Mouse (Mus musculus): ENCODE data around the gene Ung.

Gene Ung

DNA sequence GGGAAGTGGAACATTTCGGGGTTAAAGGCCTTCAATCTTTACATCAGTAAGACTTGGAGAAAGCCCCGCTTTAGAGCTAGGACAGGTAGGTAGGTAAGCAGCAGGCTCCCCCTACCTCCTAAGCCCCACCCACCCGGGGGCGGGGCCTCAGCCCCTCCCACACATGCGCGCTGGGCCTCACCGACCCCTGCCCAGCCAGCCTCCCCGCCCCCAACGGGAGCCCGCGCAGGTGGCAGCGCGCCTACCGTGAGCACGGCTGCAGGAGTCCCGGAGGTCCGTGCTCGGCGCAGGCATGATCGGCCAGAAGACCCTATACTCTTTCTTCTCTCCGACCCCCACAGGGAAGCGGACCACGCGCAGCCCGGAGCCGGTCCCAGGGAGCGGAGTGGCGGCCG lies at the start of gene Ung:
Gene Ung (plus strand): TSS at position 176 of the 395 bp plus-strand sequence.
- no peak for DNase-seq (ENCODE audit: low read depth)

DNA sequence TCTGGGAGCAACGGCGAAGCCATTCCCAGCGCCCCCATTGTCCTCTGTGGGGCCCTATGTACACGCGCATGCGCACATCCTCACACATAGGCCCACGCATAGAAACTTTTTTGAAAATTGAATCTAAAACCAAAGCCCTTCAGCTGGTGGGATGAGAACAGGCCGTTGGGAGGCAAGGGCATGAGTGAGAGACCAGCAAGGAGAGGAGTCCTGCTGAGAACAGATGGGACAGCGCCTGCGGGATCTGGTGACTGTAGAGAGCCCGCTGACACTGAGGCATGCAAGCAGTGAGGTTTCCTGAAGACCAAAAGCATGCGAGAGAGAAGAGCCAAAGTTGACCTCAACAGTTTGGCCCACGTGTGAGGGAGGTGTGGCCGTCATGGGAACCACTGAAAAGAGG lies 44.7 kb upstream of the Ung start:
- DNase-seq (ENCODE audit: low read depth) = no peak

DNA sequence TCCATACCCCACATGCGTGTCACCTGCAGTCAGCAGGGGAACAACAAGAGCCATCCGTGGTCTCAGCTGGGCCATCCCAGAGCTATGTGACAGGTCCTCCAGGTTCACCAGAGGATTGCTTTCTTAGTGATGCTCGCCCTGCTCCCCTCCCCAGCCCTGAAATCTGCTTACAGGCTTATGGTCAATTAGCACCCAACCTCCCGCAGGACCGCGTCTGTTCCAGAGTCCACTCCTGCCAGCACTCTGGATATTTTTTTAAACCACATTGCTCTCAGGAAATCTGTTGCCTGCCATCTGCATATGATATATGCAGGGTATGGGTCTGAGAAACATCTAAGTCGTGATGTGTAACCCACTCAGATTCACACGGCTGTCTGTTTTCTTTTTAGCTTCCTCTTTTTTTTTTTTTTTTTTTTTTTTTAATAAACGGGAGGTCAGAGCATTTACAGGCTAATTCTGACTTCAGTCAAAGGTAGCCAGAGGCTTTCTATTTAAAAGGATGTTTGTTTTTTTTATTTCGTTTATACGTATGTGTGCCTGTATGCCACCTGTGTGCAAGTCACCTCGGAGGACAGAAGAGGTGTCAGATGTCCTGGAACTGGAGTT lies 42.2 kb upstream of the Ung start:
- no peak for DNase-seq (ENCODE audit: low read depth)

DNA sequence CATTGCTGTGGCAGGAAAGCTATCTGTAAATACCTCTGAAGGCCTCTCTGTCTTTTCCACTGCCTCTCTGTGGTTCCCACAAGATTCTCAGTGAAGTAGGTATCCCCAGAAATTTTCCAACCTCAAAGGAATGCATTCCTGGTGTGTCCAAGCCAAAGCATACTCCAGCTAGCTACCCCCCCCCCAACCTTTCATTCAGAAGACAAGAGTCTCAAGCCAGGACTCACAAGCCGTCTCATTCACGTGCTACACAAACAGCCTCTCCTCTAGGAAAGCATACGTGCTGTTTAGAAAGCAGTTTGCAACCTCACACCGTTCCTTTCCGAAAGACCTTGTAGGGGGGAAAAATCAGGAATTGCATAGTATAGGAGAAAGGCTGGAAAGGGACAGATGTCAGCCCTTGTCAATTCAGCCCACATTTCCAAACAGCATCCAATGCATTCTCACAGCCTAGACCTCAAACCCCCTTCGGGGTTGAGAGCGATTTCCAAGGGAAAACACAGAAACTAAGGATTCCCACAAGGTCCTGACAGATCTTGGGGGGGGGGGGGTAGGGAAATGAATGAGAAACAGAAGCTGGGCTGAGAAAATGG lies 39.7 kb upstream of the Ung start:
- no peak for DNase-seq (ENCODE audit: low read depth)

DNA sequence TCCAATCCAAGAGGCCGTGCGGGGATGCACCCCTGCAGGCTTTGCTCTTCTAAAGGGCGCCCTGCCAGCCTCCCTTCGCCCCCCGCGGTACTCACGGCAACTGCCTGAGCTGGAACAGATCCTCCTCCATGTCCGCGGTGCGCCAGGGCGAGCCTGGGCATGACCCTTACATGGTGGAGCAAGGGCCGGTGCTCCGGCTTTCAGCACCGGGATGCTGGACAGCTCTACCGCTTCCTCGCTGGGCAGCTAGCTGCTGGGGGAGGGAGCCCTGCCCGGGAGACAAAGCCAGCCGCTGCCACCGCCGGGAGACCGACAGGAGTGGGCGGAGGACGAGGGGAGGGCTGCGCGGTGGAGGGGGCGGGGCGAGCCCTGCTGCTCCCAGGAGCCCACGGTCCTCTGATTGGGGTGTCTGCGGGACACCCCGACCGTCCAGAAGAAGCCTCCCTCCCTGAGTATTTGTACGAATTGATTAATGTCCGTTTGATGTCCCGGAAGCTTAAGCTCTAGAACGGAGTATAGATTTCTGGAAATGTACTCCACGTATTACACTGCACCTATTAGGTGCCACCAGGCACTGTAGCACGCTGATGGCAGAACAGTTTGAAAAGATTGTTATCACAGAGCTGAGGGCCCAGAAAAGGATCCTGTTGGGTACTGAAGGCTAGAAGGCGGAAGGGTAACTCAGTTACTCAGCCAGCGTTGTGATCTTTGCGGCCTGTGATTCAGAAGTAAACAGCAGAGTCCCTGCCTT lies 39.0 kb upstream of the Ung start, which contains the start of gene Svop:
Gene Svop (minus strand): TSS at position 514 of the 751 bp plus-strand sequence.
- peak; percentile 48 for DNase-seq (ENCODE audit: low read depth)

DNA sequence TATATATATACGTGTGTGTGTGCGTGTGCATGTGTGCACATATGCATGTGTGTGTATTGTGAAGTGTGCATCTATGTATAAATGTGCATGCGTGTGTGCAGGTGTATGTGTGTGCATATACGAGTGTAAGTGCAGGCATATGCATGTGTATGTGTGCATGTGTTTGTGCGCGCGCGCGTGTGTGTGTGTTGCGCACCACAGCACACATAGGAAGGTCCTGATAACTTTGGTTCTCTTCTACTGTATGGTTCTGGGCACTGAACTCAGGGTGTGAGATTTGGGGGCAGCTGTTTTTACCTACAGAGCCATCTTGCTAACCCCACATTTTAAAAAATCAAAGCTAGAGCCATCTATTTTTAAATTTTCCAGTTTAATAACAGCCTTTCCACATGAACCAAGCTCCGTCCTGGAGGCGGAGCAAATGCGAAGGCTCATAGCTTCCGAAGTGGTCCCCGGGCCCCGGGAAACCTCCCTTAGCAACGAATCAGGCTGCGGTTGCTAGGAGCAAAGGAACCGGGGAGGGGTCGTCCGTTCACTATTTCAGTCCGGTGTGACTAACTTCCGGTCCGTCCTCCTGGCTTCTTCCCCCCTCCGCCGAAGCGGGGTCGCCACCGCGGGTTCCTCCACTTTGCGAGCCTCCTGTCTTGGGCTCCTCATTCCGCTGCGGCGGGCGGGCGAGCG lies 30.3 kb upstream of the Ung start:
- peak; percentile 76 for DNase-seq (ENCODE audit: low read depth)

DNA sequence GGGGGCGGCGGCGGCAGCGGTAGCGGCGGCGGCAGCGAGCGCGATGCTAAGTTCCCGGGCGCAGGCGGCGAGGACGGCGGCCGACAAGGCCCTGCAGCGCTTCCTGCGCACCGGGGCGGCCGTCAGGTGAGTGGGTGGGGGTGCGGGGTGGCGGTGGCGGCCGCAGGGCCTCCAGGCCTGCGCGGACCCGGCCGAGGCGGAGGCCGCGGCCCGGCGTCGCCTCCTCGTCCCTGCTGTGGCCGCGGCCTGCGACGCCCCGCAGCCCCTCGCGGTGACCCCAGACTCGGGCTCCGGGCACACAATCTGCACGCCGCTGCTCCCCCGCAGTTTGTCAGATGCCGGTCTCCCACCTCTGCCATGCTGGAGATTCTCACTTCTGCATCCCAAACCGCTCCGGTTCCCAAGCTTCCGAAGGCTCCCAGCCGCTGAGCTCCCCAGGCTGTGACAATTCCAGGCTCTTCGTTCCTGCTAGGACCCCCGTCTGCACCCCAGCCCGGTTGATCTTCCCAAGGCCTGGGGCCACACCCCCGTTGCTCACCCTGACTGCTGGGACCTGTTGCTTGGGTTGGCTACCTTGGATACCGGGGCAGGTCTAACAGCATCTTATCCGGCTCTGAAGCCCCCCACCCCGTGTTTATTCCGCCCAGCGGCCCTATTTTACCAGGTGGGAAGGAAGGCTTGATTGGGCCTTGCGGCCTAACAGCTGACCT lies 29.6 kb upstream of the Ung start:
- DNase-seq (ENCODE audit: low read depth) = no peak

DNA sequence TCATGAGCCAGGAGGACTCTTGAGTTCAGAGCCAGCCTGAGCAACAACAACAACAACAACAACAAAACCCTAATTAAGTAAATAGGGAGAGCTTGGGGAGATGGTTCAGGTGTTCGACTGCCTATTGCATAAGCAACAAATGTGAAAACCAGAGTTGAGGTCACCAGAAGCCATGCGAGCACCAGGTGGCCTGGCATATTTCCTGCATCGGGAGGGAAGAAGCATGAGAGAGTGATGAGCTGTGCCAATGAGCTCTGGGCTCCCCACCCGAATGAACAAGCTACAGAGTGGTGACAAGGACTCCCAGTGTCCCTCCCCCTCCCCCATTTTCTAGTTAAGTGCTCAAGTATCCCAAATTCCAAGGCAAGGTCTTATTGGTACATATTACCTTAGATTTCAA lies 28.3 kb upstream of the Ung start:
- no peak for DNase-seq (ENCODE audit: low read depth)

DNA sequence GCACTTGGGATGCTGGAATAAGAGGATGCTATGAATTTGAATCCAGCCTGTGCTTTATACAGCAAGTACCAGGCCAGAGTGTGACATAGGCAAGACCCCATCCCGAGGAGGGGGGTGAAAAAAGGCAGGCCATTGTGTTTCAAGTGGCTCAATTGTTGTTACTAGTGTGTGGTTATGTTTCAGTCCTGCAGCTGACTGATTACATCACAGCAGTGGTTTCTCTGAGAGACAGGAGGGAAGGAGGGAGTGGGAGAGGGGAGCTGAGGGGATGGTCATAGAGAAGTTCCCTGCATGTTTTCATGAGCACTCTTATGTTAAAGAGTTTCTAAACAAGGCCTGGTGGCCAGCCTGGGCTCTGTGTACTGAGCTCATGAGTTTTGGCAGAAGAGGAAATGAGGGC lies 27.4 kb upstream of the Ung start:
- DNase-seq (ENCODE audit: low read depth) = no peak

DNA sequence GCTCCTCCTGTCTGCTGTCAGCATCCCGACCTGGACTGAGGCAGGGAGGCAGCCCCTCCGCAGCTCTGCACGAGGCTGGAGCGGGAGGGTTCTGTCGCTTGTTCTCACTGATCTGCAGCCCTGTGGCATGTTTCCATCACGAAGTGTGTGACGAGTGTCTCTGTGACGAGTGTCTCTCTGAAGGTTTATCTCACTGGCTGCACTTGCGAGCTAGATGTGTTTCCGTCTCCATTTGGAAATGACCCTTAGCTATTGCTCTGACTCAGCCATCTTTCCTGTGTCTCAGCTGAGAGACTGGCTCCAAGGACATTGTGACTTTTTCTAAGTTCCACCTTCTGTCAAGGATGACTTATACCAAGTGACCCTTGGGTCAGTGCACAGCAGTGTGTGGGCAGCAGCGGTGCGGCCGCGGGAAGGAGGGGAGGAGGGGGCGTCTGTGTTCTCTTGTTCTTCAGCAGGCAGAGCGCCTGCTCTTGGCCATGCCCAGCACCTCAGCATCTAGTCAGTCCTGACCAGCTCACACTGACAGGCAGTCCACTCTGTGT lies 23.7 kb upstream of the Ung start:
- no peak for DNase-seq (ENCODE audit: low read depth)

DNA sequence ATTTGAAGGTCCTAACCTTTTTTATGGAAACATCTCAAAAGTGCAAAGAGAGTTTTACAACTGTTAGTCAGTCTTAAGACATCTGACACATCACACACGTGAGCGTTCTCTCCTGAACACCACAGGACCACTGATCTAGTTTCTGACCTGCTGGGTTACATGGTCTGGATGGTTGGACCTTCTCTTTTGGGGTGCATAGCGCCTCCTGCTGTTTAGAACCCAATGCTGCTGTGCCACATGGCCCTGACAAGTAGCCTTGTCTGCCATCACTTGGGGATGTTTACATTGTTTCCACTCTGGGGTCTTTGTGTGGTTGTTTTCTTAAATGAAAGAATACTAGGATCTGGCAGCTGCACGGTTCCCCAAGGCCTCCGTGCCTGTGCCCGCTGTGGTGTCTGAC lies 16.9 kb upstream of the Ung start:
- no peak for DNase-seq (ENCODE audit: low read depth)

DNA sequence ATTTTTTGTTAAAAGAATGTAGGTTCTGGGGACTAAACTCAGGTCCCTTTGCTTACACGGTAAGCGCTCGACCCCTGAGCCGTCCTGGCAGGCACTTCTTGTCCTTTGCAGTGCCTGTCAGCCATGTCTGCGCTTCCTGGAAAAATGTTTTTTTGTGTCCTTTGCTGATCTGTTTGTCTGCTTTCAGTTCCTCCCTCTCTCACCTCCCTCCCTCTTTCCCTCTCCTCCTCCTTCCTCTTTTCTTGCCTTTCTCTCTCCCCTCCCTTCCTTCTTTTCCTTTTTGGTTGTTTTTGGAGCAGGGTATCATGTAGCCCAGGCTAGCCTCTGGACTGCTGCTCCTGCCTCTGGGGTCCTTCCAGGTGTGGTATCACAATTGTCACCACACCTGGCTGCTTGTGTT lies 15.2 kb upstream of the Ung start:
- no peak for DNase-seq (ENCODE audit: low read depth)

DNA sequence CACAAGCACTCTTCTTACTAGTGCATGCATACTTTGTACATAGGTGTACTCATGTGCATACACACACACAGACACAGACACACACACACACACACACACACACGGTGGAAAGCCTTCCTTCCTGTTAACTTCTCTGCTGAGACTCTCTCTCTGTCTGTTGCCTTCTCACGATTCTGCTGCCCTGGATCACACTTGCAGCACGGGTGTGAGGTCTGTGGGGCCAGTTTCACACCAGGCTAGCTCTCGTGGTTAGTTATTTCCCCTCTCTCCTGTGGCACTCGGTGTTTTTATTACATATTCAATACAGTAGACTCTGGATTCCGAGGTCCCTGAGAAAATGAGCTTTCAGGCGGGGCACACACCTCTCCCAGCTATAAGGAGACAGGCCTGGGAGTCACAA lies 13.6 kb upstream of the Ung start:
- no peak for DNase-seq (ENCODE audit: low read depth)

DNA sequence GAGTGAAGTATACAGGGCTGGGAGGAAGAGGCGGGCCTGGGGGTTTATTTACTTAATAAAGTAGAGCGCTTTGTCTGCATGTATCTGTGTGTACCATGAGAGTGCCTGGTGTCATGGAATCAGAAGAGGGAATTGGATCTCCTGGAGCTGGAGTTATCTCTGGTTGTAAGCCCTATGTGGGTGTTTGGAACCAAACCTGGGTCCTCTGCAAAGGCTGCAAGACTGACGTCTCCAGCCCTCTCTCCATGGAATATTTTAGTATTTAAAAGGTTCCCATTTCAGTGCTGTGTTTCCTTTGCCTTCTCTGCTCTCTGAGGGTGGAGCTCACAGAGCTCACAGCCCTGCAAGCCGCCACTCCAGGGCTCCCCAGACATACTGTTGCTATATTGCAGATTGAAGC lies 10.4 kb upstream of the Ung start:
- DNase-seq (ENCODE audit: low read depth) = no peak

DNA sequence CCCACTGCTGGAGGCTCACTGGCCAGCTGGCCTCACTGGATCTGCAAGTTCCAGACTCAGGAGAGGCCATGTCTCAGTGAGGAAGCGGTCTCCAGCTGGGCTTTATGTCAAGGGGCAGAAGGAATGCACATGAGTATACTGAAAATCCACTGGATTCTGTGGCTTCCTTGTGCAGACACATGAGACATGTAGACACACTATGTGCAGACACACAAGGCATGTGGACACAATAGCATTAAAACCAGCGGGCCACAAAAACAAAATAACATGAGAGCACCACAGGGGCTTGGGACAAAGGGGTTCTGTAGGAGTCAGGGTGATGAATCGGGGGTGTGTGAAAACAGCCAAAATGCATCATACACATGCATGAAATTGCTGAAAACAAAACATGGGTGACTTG lies 4.2 kb upstream of the Ung start:
- no peak for DNase-seq (ENCODE audit: low read depth)

DNA sequence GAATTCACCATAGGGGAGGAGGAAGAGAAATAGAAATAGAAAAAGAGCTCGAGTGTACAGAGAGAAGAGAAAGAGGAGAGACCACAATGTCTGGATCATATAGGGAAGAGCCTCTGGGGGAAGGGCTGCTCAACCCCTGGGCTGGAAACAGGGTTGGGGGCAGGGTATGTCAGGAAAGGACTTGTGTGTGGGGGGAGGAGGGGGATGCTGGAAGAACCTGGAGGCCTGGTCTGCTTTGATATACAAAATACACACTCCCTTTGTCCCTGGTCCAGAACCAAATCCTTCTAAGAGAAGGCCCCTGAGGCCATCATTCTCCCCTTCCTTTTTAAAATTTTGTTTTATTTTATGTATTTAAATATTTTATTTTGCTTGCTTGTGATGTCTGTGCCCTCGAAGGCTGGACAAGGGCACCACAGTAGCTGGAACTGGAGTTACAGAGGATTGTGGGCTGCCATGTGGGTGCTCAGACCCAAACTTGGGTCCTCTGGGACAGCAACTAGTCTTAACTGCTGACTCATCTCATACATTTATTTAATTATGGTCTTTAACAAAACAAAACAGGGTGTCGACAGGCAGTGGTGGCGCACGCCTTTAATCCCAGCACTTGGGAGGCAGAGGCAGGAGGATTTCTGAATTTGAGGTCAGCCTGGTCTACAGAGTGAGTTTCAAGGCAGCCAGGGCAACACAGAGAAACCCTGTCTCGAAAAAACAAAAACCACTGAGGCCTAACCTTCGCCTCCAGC lies 3.5 kb upstream of the Ung start:
- no peak for DNase-seq (ENCODE audit: low read depth)

DNA sequence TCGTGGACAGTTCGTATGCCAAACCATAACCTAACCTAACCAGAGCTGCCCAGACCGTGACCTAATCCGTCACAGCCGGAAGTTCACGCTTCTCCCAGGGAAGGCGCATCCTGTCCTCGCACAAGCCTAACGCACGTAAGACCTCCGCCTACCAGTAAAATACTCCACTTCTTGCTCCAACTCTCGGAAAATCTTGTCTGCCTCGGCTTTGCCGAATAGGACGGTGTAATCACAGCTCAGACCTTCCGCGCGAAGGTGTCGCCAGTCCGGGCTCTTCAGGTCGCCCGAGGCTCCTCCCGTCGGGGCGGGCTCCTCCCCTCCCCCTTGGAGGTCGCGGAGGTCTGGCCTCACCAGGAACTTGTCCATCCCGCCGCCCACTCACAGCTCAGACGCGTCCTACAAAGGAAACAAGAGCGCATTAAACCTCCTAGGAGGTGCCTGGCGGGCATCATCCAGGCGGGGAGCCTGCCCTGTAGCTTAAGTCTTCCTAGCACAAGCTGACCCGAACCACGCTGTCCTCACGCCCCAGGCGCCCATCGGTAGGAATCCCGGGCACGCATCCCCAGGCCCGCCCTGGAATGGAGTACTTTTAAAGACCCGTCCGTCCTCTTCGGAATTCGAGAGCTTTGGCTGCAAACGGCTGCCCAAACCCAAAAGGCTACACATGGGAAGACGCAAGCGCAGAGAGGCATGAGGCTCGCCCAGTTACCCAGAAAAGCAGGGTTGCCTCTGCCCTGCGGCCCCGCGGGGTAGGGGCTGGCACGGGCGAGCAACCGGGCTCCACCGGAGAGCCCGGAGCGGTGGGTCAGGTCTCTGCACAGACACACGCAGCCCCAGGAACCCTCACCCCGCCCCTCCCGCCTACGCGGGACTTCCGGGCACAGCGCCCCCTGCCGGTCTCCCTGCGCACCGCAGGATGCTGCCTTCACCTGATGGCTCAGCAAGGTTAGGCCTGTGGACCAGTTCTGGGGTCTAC lies 2.5 kb upstream of the Ung start, which contains the start of gene Alkbh2:
Gene Alkbh2 (minus strand): TSS at position 845 of the 976 bp plus-strand sequence.
- DNase-seq (ENCODE audit: low read depth) = peak; percentile 44

DNA sequence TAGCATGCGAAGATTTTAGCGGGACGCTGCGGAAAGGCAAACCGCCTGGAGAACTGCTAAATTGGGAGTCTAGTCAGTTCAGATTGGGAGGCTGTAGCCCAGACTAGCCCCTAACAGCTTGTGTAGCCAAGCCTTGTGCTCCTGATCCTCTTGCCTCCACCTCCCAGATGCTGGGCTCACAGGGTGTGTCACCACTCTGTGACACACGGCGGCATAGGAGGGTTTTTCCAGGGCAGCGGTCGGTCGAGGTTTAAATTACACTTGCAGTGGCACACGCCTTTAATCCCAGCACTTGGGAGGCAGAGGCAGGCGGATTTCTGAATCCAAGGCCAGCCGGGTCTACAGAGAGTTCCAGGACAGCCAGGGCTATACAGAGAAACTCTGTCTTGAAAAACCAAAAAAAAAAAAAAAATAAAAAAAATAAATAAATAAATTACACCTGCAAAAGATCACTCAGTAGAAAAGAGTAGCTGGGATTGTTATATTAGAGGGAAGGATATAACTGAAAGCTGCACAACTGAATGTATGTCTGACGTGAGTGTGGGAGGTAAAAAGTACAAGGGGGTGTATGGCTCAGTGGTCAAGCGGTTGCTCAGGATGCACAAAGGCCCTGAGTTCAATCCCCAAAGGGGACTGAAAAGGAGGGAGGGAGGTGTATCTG lies 506 bp upstream of the Ung start:
- no peak for DNase-seq (ENCODE audit: low read depth)

Data from fibroblast of lung, adult 2 months (primary cell).